Mouse (Mus musculus) adrenal gland, adult (tissue): ENCODE data around the gene Zbtb45.

Source experiments
- DNase-seq, 2 experiments: peaks; one replicate each; pipeline ENCODE4 v3.0.0; 2022 to 2023; ENCODE audit warnings: low spot score in 1 of 2; ENCODE audit not compliant: inconsistent age in 2 of 2

Gene Zbtb45

DNA sequence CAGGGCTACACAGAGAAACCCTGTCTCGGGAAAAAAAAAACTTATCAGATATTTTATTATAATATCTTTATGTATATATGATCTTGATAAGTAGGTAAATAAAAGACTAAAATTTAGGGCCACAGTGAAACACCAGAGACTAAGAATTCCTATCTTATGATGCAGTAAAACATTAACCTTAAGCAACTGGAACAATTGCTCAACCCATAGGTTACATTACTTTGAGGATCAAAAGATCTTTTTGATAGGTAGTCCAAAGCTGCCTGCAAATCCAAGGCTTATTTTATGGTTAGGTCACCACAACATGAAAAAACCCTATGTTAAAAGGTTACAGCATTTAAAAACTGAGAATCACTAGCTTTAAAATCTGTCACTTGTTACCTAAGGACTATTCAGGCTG lies 8.2 kb downstream of the Zbtb45 start:
- DNase-seq, result no peak

DNA sequence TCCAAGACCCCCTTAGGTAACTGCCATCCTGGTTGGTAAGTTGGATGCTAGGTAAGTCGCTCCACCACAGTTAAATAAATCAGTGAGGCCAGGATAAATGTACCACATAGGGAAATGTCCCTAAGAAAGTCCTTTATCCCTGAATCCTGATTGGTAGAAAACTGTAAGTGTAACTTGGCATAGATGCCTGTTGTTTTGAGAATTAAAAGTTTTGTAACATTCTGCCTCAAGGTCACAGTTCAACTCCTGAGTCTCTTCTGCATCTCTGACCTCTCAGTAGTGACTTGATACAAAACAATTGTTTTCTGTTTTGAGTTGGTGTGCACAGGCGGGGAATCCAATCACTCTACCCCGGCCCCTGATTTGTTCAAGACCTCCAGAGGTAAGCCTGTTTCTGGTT lies 11.0 kb downstream of the Zbtb45 start, which contains the start of gene Trim28:
Gene Trim28, plus strand, starts transcription at position 264 of the 400 bp plus-strand sequence.
- DNase-seq, result peak in 1 of 2 experiments; percentile 60

DNA sequence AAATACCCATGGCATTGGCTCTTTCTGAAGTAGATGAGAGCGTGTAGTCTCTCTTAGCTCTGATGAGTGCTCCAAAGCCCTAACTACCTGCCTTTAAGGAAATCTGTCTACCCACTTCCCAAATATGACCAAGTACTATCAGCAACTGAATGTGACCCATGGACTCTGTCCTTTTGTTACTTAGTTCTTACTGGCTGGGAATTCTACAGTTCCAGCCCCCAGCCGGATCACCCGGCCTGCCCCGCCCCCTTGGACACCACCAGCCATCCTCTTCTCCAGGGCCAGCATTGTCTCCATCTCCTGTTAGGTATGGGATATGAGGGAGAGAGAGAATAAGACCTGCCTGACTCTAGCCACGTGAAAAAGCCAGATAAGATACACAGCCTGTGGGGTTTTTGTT lies 11.8 kb downstream of the Zbtb45 start, which contains the start of gene Slc27a5:
Gene Slc27a5, minus strand, starts transcription at position 140 of the 400 bp plus-strand sequence.
- DNase-seq, result no peak

DNA sequence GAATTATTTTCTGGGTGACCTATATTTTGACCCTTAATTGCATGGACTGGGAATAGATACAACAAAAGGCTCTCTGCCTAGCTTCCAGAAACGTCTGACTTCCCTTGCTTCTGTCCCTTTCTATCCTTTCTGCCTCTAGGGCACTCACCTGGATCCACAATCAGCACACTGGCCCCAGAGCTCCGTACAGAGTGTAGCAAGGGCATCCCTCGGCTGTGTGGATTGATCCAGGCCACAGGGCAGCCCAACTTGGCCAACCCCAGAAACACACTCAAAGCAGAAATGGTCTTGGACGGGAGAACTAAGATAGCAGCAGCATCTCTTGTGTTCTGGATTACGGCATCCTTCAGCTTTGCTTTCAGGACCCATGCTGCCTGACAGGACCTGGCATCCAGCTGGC lies 12.6 kb downstream of the Zbtb45 start:
- DNase-seq, result no peak

DNA sequence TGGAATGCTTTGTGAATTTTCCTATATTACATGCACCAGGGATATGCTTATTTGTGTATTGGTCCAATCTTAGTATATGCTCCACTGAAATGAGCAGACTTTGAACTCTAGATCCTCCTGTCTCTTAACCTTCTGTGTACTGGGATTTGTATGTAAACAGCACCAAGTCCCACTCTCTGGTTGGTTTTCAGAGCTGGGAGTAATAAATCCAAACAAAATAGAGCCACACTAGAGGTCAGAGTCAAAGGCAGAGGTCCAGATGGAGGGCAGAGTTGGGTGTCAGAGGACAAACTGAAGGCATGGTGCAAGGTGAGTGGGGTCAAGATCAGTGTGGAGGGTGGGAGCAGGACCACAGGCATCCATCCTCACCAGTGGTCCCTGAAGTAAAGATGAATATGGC lies 14.0 kb downstream of the Zbtb45 start:
- DNase-seq, result no peak

DNA sequence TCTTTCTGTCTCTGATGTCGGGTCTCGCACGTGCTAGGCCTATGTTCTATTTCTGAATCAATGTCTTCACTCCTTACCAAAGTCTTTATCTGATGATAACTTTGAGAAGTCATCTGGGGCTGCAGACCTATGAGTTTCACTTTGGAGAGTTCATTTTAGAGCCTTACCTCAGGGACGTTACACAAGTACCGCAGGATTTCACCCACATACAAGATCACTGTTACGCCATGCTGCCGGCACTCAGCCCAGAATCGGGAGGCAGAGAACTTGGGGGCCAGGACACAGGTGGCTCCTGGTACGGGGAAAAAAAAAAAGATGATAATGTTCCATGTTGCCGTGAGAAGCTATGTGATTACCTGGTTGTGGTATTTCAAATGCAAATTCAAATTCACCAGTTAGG lies 16.7 kb downstream of the Zbtb45 start:
- DNase-seq, result no peak

DNA sequence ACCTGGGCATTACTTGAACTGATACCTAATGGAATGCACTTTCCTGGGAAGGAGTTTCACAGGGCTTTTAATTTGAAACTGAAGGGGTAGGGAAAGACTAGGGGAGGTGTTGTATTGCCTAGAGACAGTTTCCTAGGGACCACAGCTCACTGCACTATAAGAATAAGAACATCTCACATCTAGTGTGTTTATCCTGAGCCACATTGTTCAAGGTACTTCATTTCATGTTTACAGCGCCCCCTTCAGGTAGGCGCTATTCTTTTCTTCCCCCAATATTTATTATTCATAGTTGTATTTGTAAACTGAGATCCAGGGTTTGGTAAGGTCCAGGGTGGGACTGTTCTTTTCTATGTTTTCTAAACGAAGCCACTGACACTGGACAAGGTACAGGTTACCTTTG lies 17.6 kb downstream of the Zbtb45 start:
- DNase-seq, result peak in 1 of 2 experiments; percentile 74

DNA sequence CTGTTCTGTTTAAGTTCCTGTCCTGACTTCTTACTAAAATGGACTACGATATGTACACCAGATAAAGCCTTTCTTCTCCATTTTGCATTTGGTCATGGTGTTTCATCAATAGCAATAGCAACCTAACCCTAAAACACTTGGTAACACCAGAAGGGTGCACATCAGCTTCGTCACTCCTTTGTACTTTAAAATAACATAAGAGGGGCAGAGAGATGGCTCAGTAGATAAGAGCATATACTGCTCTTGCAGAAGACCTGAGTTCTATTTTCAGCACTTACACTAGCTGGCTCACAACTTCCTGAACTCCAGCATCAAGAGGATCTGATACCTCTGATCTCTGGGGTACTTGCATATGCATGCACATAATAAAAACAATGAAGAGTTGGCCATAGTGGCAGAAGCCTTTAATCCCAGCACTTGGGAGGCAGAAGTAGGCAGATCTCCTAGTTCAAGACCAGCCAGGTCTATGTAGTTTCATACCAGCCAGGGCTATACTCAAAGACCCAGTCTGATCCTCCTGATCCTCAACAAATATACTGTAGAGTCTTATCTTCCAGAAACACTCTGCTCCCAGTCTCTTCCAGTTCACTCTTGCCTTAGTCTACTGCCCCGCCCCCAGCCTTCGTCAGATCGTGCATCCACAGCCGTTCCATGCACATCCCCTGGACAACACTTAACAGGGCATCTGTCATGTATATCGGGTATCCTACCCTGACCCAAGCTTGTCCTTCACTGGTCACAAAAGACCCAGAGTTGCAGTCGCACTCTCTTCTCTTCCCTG lies 22.2 kb downstream of the Zbtb45 start:
- DNase-seq, result no peak

DNA sequence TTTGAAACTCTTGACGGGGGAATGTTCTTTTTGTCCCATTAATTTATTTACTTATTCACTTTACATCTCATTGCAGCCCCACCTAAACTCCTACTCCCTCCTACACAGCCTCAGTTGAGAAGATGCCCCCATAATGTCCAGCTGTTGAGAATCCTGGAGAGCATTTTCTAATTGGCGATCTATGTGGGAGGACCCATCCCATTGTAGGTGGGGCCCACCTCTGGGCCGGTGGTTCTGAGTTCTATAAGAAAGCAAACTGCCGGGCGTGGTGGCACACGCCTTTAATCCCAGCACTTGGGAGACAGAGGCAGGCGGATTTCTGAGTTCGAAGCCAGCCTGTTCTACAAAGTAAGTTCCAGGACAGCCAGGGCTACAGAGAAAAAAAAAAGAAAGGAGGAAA lies 22.9 kb downstream of the Zbtb45 start:
- no peak for DNase-seq

DNA sequence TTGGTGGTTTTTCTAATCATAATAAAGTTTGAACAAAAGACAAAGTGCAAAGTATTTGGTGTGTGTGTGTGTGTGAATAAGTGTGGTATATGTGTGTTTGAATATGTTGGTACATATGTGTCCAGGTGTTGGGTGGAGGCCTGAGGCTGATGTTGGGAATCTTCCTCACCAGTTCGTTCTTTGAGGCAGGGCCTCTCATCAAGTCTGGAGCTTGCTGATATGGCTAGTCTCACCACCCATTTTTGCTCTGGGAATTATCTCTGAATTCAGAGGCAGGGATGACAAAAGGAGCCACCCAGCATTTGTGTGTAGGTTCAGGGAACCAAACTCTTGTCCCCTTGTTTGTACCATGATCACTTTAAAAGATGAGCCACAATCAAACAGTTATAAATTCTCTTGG lies 24.1 kb downstream of the Zbtb45 start:
- no peak for DNase-seq

DNA sequence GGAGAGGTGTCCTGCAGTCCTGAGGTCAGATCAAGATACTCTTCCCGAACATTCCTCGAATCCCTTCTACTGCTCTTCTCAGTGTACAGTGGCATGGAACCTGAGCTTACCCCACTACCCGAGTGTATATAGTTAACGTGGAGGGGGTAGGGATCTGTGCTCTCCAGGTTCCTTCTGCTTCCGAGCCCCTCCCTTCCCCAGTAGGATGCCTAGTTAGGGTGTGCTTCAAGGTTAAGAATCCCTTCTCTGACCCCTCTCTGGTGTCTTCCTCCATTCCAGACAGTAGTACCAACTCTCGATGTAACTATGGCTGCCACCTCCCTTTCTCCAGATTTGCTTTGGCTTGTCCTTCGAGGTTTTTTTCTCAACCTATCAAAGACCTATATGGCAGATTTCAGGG lies 29.5 kb downstream of the Zbtb45 start:
- peak in 1 of 2 experiments; percentile 17 for DNase-seq

DNA sequence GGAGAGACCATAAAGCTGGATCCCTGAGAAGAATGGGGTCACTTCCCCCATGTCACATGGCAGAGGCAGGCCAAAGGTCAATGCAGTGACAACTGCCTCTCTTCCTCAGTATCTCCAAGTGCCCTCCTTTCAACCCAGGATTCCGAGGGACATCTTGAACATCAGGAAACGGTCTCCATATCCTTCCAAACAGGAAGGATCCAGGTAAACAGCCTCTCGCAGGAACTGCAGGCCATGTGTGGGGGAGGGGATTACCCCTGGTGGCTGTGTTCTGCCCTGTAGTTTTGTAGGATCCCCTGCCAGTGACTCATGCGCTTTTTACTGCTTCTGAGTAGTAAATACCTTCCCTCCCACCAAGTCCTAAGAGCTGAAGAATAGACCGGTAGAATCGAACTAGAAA lies 30.1 kb downstream of the Zbtb45 start:
- peak in 1 of 2 experiments; percentile 48 for DNase-seq

DNA sequence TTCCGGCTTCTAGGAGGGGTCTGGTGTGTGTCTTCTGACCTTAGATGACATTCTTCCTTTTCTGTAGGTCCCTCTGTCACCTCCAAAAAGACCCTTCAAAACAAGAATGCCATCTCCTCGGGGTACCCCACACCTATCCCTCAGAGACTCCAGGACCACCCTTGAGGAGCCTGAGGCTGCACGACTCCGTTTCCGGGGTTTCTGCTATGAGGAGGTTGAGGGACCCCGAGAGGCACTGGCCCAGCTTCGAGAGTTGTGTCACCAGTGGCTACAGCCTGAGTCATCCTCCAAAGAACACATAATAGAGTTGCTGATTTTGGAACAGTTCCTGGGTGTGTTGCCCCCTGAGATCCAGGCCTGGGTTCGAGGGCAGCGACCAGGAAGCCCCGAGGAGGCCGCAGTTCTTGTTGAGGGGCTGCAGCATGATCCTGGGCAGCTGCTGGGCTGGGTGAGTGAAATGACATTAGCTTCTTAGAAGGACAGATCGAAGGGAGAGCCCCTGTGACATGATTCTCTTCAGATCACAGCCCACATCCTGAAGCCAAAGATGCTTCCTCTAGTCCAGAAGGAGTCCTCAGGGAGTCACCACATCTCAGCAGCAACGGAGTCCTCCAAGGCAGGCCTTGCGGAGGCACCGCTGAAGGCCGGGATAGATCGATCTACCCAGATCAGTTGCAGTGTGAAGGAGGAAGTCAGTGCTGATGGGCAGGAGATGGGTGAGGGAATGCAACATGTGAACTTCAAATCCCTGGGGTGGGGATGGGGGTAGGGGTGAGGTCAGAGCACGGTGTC lies 30.7 kb downstream of the Zbtb45 start:
- peak; percentile 43 to 66 for DNase-seq

DNA sequence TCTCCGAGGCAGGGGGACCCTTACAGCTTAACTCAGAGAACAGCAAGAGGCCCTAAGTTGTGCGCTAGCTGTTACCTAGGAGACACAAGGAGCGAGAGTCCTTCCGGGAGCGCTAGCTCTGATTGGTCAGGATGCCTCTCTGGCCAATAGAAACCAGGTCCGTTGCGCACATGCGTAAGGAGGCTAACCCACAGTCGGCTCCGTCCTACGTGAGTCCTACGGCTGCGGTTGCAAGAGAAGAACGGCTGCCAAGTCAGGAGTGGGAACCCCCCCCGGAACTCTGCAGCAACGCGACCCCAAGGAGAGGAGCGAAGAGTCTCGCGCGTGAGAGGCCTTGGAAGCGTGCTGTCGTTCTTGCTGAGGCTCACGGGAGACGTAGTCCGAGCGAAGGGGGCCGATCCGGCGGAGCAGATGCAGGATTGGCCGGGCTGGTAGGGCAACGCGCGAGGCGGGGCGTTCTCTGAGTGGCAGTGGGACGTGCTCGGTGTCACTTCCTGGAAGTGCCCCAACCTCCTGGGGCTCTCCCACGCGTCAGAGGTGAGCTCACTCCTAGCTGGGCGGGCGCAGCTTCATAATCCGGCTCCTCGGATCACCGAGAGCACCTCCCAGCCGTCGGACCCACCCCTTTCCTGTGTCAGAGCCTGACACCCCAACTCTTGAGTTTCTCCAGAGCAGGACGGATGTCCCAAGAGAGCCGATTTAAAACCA lies 32.0 kb downstream of the Zbtb45 start, which contains the start of gene Zfp446:
Gene Zfp446, plus strand, starts transcription at position 167 of the 708 bp plus-strand sequence.
- peak; percentile 99 for DNase-seq

DNA sequence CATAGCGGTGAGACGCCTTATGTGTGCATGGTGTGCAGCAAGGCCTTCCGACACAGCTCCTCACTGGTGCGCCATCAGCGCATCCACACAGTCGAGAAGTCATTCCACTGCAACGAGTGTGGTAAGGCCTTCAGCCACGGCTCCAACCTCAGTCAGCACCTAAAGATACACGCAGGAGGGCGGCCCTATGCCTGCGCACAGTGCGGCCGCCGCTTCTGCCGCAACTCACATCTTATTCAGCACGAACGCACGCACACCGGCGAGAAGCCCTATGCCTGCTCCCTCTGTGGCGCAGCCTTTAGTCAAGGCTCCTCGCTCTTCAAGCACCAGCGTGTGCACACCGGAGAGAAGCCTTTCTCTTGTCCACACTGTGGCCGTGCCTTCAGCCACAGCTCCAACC lies 38.9 kb downstream of the Zbtb45 start:
- no peak for DNase-seq

DNA sequence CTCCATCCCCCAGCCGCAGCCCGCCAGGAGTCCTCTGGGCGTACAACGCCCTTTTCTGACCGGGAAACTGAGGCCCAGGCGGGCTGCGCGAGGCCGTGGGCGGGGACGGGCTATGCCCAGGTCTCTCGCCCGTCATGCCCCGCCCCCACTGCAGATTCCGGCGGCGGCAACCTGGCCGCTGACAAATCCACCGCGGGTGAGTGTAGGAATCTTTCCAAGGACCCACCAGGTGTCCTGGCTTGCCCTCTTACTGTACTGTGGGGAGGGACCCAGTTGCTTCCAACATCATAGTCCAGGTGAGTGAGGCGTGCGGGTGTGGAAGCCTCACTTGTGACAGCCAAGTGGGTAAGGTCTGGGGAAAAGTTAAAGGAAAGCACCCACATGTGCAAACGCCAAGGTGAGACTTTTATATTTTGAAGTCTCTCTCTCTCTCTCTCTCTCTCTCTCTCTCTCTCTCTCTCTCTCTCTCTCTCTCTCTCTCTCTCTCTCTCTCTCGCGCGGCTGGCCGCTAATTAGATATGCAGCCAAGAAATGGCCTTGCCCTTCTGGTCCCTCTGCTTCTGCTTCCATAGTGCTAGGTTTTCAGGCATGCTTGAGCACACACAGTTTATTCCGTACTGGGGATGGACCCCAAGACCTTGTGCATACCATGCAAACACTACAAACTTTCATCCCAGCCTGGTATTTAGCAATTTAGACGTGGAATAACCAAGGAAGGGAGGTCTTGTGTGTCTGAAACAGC lies 43.6 kb downstream of the Zbtb45 start:
- DNase-seq, result peak; percentile 78 to 90

DNA sequence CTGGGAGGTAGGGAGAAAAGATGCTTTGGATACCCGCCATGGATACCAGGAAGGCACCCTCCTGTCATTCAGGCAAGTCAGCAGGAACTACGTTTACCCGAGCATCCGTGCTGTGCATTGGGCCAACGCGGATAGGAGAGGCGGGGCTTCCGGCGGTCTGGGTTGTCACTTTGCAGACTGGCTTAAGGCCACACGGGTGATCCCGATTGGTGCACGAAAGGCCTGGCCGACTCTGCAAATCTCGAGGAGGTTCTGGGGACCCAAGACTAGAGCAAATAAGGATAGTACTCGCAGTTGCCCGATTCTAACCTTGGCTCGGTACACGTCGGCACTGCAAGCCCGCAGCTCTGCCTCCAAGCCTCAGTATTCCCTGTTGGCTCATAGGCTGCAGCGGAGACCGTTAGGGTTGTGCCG lies 44.1 kb downstream of the Zbtb45 start, which contains the start of gene Zfp324:
Gene Zfp324, plus strand, starts transcription at position 161 of the 414 bp plus-strand sequence.
- peak; percentile 93 to 97 for DNase-seq

DNA sequence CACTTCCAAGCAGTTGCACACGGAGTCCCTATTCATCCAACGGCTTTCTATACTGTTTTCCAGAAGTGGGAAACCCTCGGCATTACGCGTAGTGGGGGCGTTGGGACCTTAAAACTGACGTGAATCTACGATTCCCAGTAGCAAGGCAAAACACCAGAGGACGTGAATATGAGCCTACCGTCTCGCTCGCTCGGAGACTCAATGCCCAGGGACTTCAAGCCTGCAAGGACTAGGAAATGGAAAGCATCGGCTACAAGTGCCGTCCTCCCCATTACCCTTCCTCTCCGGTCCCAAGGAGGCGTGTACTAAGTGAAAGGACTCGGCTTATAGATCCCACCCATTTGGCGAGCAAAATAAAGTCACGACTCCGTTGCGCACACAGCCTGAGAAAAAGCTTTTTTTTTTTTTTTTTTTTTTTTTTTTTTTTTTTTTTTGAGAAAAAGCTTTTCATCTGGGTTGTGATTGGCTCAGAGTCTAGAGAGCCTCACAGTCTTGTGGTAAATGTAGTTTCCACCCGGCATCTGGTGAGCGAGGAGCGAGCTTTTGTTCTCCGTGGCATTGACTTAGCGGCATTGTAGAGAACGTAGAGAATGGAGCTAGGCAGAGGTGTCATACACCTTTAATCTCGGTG lies 48.2 kb downstream of the Zbtb45 start:
- DNase-seq, result peak; percentile 56 to 86

DNA sequence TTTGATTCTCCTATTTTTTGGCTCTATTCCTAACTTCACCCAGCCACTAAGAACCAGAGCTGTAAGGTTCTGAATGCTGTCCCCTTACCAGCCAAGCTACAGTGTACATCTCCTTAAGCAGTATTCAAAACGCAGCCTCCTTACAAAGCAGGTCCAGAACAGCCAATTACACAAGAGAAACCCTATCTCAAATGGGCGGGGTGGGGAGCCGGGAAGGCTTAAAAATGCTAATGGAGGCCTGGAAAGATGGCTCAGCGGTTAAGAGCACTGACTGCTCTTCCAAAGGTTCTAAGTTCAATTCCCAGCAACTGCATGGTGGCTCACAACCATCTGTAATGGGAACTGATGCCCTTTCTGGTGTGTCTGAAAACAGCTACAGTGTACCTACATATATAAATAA lies 50.1 kb downstream of the Zbtb45 start:
- DNase-seq, result no peak

DNA sequence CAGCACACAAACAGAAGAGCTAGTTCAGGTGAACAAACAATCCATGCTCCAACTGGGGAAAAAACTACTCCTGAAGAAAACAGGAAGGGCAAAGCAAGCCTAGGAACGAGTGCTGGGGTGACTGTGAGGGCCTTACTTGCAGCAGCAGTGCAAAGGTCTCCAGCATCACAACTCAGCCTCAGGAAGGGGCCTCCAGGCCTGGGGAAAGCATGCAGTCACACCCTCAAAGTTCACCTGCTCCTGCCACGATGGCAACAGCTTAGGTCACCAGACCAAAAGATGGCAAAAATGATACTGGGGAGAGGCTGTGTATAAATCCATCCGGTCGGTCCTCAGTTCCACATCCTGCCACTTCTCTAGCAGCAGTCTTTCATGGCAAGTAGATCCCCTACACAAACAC lies 50.9 kb downstream of the Zbtb45 start:
- no peak for DNase-seq
